Mouse (Mus musculus) G1E (cell line): Measurements from ENCODE around the gene Foxo3.

Experiments
- CTCF ChIP-seq: IDR thresholded peaks from 2 replicates; pipeline ENCODE4 v1.5.1; 2012; ENCODE audit warnings: low read depth, low read length, inconsistent platforms, mixed read lengths
- GATA1 ChIP-seq: IDR thresholded peaks from 2 replicates; pipeline ENCODE4 v1.6.1; 2012; ENCODE audit warnings: borderline replicate concordance, low read length, inconsistent platforms, mixed read lengths
- GATA2 ChIP-seq: IDR thresholded peaks from 2 replicates; pipeline ENCODE4 v1.6.1; 2012; ENCODE audit warnings: low read depth, low read length, inconsistent platforms, borderline replicate concordance
- POLR2AphosphoS5 ChIP-seq: IDR thresholded peaks from 2 replicates; pipeline ENCODE4 v1.6.1; 2012; ENCODE audit warnings: low read depth, low read length, inconsistent platforms; ENCODE audit not compliant: insufficient replicate concordance
- TAL1 ChIP-seq: conservative IDR thresholded peaks from 2 replicates; pipeline ENCODE4 v1.6.1; 2012; ENCODE audit warnings: low read depth, low read length, inconsistent platforms, mixed read lengths

DNA sequence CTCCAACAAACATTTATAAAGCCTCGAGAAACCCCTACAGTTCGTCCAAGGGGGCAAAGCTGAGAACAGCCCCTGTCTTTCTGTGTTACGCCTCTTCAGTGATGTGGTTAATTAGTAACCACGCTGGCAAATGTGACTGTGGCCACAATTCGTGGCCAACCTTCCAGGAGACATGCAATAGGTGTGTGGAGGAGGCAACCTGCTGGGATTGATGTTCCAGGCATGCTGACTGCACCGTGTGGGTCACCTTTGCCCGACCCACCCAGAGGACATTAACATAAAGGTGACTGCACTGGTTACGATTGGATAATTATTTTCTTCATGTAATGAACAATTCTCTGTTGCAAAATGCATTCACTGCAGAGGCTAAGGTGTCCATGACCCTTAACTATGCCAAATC, 74.0 kb downstream of the Foxo3 start:
- TF ChIP-seq TAL1: no peak
- TF ChIP-seq CTCF: no peak
- TF ChIP-seq GATA1: no peak
- TF ChIP-seq POLR2AphosphoS5: no peak
- TF ChIP-seq GATA2: no peak
